Mouse (Mus musculus) layer of hippocampus, adult 18-20 months (tissue): ENCODE data around the gene Sult2b1. TPM values are rescaled to one million over a fixed set of nuclear protein-coding genes. Genes with fewer than 3 reads are reported as not detected.

Source experiments
- DNase-seq, 2 experiments: peaks; one replicate each; pipeline ENCODE4 v3.0.0; 2022; ENCODE audit warnings: low spot score in 2 of 2
- total RNA-seq, 2 experiments: library from RNA; stranded (reverse); gene quantifications; 2 replicates each; pipeline ENCODE4 v1.2.3; 2021

Sult2b1 gene
- total RNA-seq, 2 experiments from 2014 or later, result 8.1 to 8.9 TPM

- no peak for DNase-seq
Measured at GRCm38 (mm10) chr7:45775237-45775636, 9.2 kb downstream of the Sult2b1 start.

- no peak for DNase-seq
Measured at GRCm38 (mm10) chr7:45771101-45771500, 13.4 kb downstream of the Sult2b1 start.

GRCm38 (mm10) chr7:45770427-45771082, 13.9 kb downstream of the Sult2b1 start:
- DNase-seq, result no peak

GRCm38 (mm10) chr7:45767500-45767899, 17.0 kb downstream of the Sult2b1 start:
- DNase-seq, result no peak

- no peak for DNase-seq
Measured at GRCm38 (mm10) chr7:45766764-45767163, 17.7 kb downstream of the Sult2b1 start.

GRCm38 (mm10) chr7:45765995-45766394, 18.5 kb downstream of the Sult2b1 start:
- no peak for DNase-seq

- DNase-seq, result no peak
Measured at GRCm38 (mm10) chr7:45760151-45760550, 24.3 kb downstream of the Sult2b1 start.

- DNase-seq, result no peak
Measured at GRCm38 (mm10) chr7:45759400-45759799, 25.1 kb downstream of the Sult2b1 start.

- DNase-seq, result no peak
Measured at GRCm38 (mm10) chr7:45755703-45756102, 28.8 kb downstream of the Sult2b1 start.

GRCm38 (mm10) chr7:45750162-45750561, 34.3 kb downstream of the Sult2b1 start:
- DNase-seq, result no peak

- no peak for DNase-seq
Measured at GRCm38 (mm10) chr7:45749401-45749800, 35.1 kb downstream of the Sult2b1 start.

GRCm38 (mm10) chr7:45748110-45748509, 36.4 kb downstream of the Sult2b1 start:
- no peak for DNase-seq

- no peak for DNase-seq
Measured at GRCm38 (mm10) chr7:45747450-45747849, 37.0 kb downstream of the Sult2b1 start.

GRCm38 (mm10) chr7:45746518-45746917, 38.0 kb downstream of the Sult2b1 start:
- DNase-seq, result no peak

- peak in 1 of 2 experiments; percentile 71 for DNase-seq
Measured at GRCm38 (mm10) chr7:45744387-45744786, 40.1 kb downstream of the Sult2b1 start.

GRCm38 (mm10) chr7:45742338-45742737, 42.1 kb downstream of the Sult2b1 start:
- peak; percentile 85 to 95 for DNase-seq

- peak in 1 of 2 experiments; percentile 55 for DNase-seq
Measured at GRCm38 (mm10) chr7:45741777-45742176, 42.7 kb downstream of the Sult2b1 start.

GRCm38 (mm10) chr7:45741308-45741707, 43.2 kb downstream of the Sult2b1 start:
- DNase-seq, result peak in 1 of 2 experiments; percentile 49

GRCm38 (mm10) chr7:45739820-45740219, 44.6 kb downstream of the Sult2b1 start:
- no peak for DNase-seq

- peak; percentile 77 to 91 for DNase-seq
Measured at GRCm38 (mm10) chr7:45739162-45739763, 45.2 kb downstream of the Sult2b1 start.

GRCm38 (mm10) chr7:45733477-45733876, 51.0 kb downstream of the Sult2b1 start:
- no peak for DNase-seq

- no peak for DNase-seq
Measured at GRCm38 (mm10) chr7:45730727-45731431, 53.6 kb downstream of the Sult2b1 start.
